Mouse (Mus musculus) small intestine, adult 2 months (tissue): ENCODE data around the gene Sec11a.

Experiments
- CTCF ChIP-seq: fragments of 200-500 bp; IDR thresholded peaks from 2 replicates; pipeline ENCODE4 v1.5.1; 2012; ENCODE audit warnings: low read depth, mild to moderate bottlenecking, control low read depth, inconsistent platforms, low read length, moderate library complexity, mixed read lengths; ENCODE audit not compliant: insufficient replicate concordance, insufficient read length; ENCODE audit errors: extremely low read depth
- POLR2A ChIP-seq: fragments of 200-500 bp; IDR thresholded peaks from 2 replicates; pipeline ENCODE4 v1.6.1; 2012; ENCODE audit warnings: low read depth, mild to moderate bottlenecking, control low read depth, inconsistent platforms, low read length, moderate library complexity

- TF ChIP-seq CTCF: no peak
- no peak for TF ChIP-seq POLR2A
Measured at GRCm38 (mm10) chr7:80935834-80936233, 11.7 kb downstream of the Sec11a start.
